Mouse (Mus musculus): Measurements from ENCODE around the gene Adh6b. TPM values are rescaled to one million over a fixed set of nuclear protein-coding genes. Genes with fewer than 3 reads are reported as not detected.

The Adh6b gene
- total RNA-seq (2023; ENCODE audit: inconsistent age): not detected in 4 replicates

DNA sequence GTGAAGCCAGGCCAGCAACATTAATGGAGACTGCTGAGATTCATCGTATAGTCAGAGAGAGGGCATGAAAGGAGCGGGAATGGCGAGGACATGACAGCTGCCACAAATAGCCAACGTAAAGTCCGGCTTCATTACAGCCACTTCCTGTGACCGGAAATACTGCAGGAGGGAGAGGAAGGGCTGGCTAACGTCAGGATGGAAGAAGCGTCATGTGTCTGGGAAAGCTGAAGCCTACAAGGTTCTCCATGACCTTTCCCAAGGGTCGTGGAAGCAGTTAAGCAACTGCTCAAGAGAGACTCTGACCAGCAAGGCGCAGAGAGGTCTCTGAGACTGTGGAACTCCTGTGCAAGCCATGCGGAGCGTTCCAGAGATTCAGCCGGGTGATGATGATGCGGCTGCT, at the start of gene Adh6b:
Gene Adh6b, plus strand, starts transcription at position 305 of the 400 bp plus-strand sequence.

DNA sequence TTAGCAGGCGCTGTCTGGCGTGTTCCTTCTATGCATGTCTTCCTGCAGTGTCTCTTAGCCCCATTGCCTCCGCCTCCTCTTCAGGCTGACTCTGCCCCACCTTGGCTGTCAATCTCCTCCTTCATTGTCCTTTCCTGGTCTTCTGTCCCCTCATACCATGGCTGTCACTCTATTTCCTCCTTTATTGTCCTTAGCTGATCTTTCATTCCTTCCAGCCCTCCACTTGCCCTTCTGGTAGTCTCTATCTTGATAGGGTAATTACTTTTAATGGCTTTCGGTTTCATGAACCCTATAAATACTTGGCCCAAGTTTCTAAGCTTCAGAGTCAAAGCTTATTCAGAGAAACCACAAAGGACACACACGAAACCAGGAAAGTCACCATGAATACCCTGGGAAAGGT, 28.6 kb upstream of the Adh6b start, which contains the start of gene Adh6a:
Gene Adh6a, plus strand, starts transcription at position 322 of the 400 bp plus-strand sequence.

Other genes starting within 250 kb of the Adh6b start
- gene Trmt10a, start 198.3 kb upstream of the Adh6b start, total RNA-seq (2023; ENCODE audit: inconsistent age): 6.4 to 9.9 TPM (median 8.7 TPM) in 4 replicates
- 1.2 to 3.5 TPM (median 1.9 TPM) in 4 replicates for gene Mttp, start 196.8 kb upstream of the Adh6b start, total RNA-seq (2023; ENCODE audit: inconsistent age)
- gene 4930579F01Rik, start 147.9 kb upstream of the Adh6b start, total RNA-seq (2023; ENCODE audit: inconsistent age): not detected in 4 replicates
- not detected in 4 replicates for gene Adh7, start 124.0 kb upstream of the Adh6b start, total RNA-seq (2023; ENCODE audit: inconsistent age)
- gene Adh1, start 80.8 kb upstream of the Adh6b start, total RNA-seq (2023; ENCODE audit: inconsistent age): not detected in 4 replicates
- not detected in 4 replicates for gene Adh6a, start 28.5 kb upstream of the Adh6b start, total RNA-seq (2023; ENCODE audit: inconsistent age)
- gene Adh4, start 73.7 kb downstream of the Adh6b start, total RNA-seq (2023; ENCODE audit: inconsistent age): not detected in 4 replicates
- 61.4 to 72.5 TPM (median 62.5 TPM) in 4 replicates for gene Adh5, start 101.3 kb downstream of the Adh6b start, total RNA-seq (2023; ENCODE audit: inconsistent age)
- gene Metap1, start 147.7 kb downstream of the Adh6b start, total RNA-seq (2023; ENCODE audit: inconsistent age): 44.3 to 48.5 TPM (median 46.5 TPM) in 4 replicates
- gene Eif4e, start 184.4 kb downstream of the Adh6b start, total RNA-seq (2023; ENCODE audit: inconsistent age): 74.3 to 80.6 TPM (median 78.0 TPM) in 4 replicates